Mouse (Mus musculus) intestine, embryonic 15.5 days (tissue): ENCODE data around the gene Pik3c2g. TPM values are rescaled to one million over a fixed set of nuclear protein-coding genes. Genes with fewer than 3 reads are reported as not detected.

ENCODE experiments used
- ATAC-seq: fragments of 200-750 bp; cut with Nextera tagmentation; 2 replicates; pipeline ENCODE4 v1.8.0; 2017; ENCODE audit warnings: moderate TSS enrichment, moderate library complexity
- H3K27ac ChIP-seq: fragments of 300-500 bp; sonication (generic); 2 replicates; pipeline ENCODE4 v1.5.1; 2015; ENCODE audit warnings: mild to moderate bottlenecking, inconsistent platforms
- H3K27me3 ChIP-seq: fragments of 300-500 bp; sonication (generic); replicated peaks from 2 replicates; pipeline ENCODE4 v1.6.1; 2015; ENCODE audit warnings: inconsistent platforms
- H3K36me3 ChIP-seq: fragments of 300-500 bp; sonication (generic); 2 replicates; pipeline ENCODE4 v1.6.1; 2015; ENCODE audit warnings: inconsistent platforms
- H3K4me1 ChIP-seq: fragments of 300-500 bp; sonication (generic); replicated peaks from 2 replicates; pipeline ENCODE4 v1.6.1; 2015; ENCODE audit warnings: inconsistent platforms
- H3K4me2 ChIP-seq: fragments of 300-500 bp; sonication (generic); replicated peaks from 2 replicates; pipeline ENCODE4 v1.6.1; 2015; ENCODE audit warnings: mild to moderate bottlenecking, inconsistent platforms
- H3K4me3 ChIP-seq: fragments of 300-500 bp; sonication (generic); replicated peaks from 2 replicates; pipeline ENCODE4 v1.5.1; 2015; ENCODE audit warnings: inconsistent platforms
- H3K9ac ChIP-seq: fragments of 300-500 bp; sonication (generic); 2 replicates; pipeline ENCODE4 v1.6.1; 2015; ENCODE audit warnings: inconsistent platforms
- H3K9me3 ChIP-seq: fragments of 300-500 bp; sonication (generic); 2 replicates; pipeline ENCODE4 v1.6.1; 2016; ENCODE audit warnings: inconsistent platforms
- WGBS: fragments of 180-500 bp; shearing (Covaris S2); methylation state at CpG from one replicate; pipeline ENCODE4 v1.1.7; 2015; 5-methylcytosine and 5-hydroxymethylcytosine counted together
- polyA plus RNA-seq: library from polyadenylated mRNA; unstranded; fragments of >200 nt; fragmentation: Nextera tagmentation; extraction: Ambion mirVana; gene quantifications from 2 replicates; pipeline ENCODE4 v1.2.1, GENCODE M21; 2015

The Pik3c2g gene
- polyA plus RNA-seq, 1 experiment from 2014 or later, result 0.78 TPM

DNA sequence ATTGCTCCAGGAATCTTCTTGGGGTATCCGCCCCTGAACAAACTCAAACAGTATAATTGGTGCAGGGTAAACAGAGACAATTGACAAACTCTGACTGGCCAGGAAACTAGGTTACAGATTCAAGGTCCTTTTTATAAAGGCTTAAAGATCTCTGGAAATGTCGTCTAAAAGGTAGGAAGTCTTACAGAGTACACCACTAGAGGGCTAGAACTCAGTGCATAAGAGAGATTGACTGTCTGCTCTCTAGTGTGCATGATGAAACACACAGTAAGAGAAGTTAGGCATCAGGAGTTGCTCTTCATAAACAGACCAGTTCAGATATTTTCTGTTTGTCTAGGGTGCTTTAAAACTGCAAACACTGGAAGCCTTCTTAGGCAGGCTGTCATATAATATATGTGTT, 9.4 kb downstream of the Pik3c2g start:
- no peak overlapping the region for H3K4me3 ChIP-seq
- no peaks in the 10 kb centered on the region for H3K9me3 ChIP-seq
- no peak for ATAC-seq
- WGBS, result 26% methylated on average over 2 of the region's 2 CpGs
- no peaks in the 10 kb centered on the region for H3K27me3 ChIP-seq
- no peak overlapping the region for H3K27ac ChIP-seq
- H3K4me2 ChIP-seq, result no peak overlapping the region
- H3K36me3 ChIP-seq, result no peaks in the 10 kb centered on the region
- no peaks in the 10 kb centered on the region for H3K4me1 ChIP-seq
- no peak overlapping the region for H3K9ac ChIP-seq

DNA sequence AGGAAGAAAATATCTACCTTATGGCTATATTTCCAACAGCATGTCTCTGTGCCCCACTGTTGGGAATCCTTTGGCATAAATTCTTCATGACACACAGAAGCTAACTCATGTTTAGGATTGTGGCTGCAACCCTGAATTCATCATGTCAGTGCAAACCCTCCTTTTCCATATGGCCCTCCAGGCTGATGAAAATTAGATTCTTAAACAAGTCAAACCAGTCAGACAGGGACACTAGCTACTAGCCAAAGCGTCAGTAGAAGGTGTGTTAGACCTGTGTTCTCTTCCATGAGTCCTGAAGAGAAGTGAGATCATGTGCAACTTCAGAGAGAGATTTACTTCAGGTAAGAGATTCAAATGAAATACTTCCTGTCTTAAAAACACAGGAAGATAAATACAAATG, 12.2 kb downstream of the Pik3c2g start:
- H3K4me2 ChIP-seq, result no peak overlapping the region
- H3K4me3 ChIP-seq, result no peak overlapping the region
- no peaks in the 10 kb centered on the region for H3K27me3 ChIP-seq
- no peaks in the 10 kb centered on the region for H3K9me3 ChIP-seq
- H3K9ac ChIP-seq, result no peak overlapping the region
- ATAC-seq, result no peak
- 70% methylated on average over 1 of the region's 1 CpGs for WGBS
- no peak overlapping the region for H3K27ac ChIP-seq
- no peaks in the 10 kb centered on the region for H3K4me1 ChIP-seq
- no peaks in the 10 kb centered on the region for H3K36me3 ChIP-seq

DNA sequence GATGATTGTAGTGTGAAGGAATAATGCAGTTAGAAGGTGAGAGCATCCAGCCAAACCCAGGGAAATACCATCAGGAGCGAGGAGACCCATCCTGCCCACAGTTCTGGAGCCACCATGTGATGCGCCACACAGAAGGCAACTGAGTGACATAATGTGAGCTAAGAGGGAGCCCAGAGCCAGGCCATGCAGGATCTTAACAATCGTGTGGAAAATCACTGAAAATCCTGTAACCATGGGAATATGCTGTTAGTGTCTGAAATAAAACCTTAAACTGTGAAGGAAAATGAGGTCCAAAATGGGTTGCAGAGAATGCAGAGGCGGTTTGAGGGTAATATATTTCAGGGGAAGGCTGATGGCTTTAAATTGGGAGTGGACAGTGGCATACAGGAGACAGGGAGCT, 31.8 kb downstream of the Pik3c2g start:
- Histone ChIP-seq H3K36me3 (no peaks in the 10 kb centered on the region), H3K4me3 (no peak overlapping the region), H3K9ac (no peak overlapping the region), H3K27me3 (no peaks in the 10 kb centered on the region), H3K4me2 (no peak overlapping the region), H3K27ac (no peak overlapping the region), H3K9me3 (no peaks in the 10 kb centered on the region), H3K4me1 (no peaks in the 10 kb centered on the region)
- no peak for ATAC-seq
- WGBS, result 83% methylated on average over 4 of the region's 4 CpGs

DNA sequence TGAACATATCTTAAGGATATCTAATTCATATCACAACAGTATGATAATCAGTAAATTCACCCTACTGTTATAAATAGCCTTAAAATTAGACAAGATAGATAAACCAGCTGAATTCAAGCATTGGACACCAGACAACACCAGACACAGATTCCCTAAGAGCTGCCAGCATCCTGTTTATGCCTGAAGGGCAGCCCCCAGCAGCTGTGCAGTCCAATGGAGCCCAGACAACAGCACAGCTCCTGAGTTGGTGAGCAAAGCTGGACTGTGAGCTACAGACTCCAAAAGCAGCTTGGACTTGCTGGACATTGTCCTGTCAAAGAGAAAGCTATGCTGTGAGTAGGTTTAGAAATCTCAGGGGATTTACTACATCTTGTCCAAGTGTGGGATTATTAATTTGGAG, 37.7 kb downstream of the Pik3c2g start:
- ATAC-seq, result no peak
- Histone ChIP-seq H3K9me3 (no peaks in the 10 kb centered on the region), H3K4me3 (no peak overlapping the region)

DNA sequence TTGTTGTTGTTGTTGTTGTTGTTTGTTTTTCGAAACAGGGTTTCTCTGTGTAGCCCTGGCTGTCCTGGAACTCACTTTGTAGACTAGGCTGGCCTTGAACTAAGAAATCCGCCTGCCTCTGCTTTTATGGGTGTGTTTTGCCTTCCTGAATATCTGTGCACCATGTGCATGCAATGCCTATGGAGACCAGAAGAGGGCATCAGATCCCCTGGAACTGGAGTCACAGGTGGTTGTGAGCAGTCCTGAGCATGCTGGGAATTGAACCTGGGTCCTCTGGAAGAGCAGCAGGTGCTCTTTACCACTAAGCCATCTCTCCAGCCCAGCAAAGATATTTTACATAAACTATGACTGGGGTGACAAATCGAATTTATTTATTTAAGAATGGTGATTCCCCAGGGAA, 47.5 kb downstream of the Pik3c2g start:
- H3K4me2 ChIP-seq, result no peak overlapping the region
- ATAC-seq, result no peak
- no peak overlapping the region for H3K27ac ChIP-seq
- no peaks in the 10 kb centered on the region for H3K9me3 ChIP-seq
- no peak overlapping the region for H3K9ac ChIP-seq
- no peaks in the 10 kb centered on the region for H3K27me3 ChIP-seq
- H3K36me3 ChIP-seq, result no peaks in the 10 kb centered on the region
- H3K4me3 ChIP-seq, result no peak overlapping the region
- WGBS, result 81% methylated on average over 3 of the region's 3 CpGs
- H3K4me1 ChIP-seq, result no peaks in the 10 kb centered on the region

More for the DNA sequence above, 37.7 kb downstream of the Pik3c2g start:
- Histone ChIP-seq H3K4me1 (no peaks in the 10 kb centered on the region), H3K4me2 (no peak overlapping the region), H3K27me3 (no peaks in the 10 kb centered on the region), H3K9ac (no peak overlapping the region), H3K36me3 (no peaks in the 10 kb centered on the region), H3K27ac (no peak overlapping the region)

DNA sequence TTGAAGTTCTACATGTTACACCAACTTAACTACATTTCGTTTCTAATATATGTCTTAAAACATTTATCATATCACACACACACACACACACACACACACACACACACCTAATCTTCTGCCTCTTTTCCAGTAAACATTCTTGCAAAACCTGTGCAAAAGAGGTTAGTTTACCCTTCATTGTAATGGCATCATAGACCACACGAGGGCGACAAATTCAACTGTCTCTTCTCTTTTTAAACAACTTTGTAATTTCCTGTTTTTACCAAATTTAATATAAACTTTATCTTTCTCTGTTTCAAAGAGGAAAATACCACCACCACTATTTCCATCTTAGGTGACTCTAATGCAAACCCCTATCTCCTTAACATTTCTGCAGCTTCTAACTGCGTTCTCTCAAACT, 68.4 kb downstream of the Pik3c2g start:
- Histone ChIP-seq H3K27ac (no peak overlapping the region), H3K4me2 (no peak overlapping the region), H3K9ac (no peak overlapping the region), H3K27me3 (no peaks in the 10 kb centered on the region), H3K4me1 (no peaks in the 10 kb centered on the region), H3K4me3 (no peak overlapping the region), H3K9me3 (no peaks in the 10 kb centered on the region), H3K36me3 (no peaks in the 10 kb centered on the region)
- no peak for ATAC-seq
- WGBS, result 36% methylated on average over 4 of the region's 4 CpGs

DNA sequence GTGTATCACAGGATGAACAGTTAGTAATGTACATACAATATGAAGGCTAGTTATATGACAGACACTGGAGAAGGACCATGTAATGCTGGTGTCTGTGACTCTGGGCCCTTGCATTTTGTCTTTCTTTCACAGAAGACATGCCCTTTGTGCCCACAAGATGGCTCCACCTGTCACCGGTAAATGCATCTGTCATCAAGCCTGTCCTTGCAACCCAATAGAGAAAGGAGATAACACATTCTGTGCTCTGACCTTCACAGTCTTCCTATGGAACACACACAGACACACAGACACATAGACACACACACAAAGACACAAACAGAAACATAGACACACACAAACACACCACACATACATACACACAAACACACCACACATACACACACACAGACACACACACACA, 75.4 kb downstream of the Pik3c2g start:
- H3K27ac ChIP-seq, result no peak overlapping the region
- no peak overlapping the region for H3K4me3 ChIP-seq
- no peaks in the 10 kb centered on the region for H3K9me3 ChIP-seq
- 55% methylated on average over 1 of the region's 1 CpGs for WGBS
- ATAC-seq, result no peak
- H3K9ac ChIP-seq, result no peak overlapping the region
- no peaks in the 10 kb centered on the region for H3K4me1 ChIP-seq
- no peak overlapping the region for H3K4me2 ChIP-seq
- no peaks in the 10 kb centered on the region for H3K36me3 ChIP-seq
- H3K27me3 ChIP-seq, result no peaks in the 10 kb centered on the region

DNA sequence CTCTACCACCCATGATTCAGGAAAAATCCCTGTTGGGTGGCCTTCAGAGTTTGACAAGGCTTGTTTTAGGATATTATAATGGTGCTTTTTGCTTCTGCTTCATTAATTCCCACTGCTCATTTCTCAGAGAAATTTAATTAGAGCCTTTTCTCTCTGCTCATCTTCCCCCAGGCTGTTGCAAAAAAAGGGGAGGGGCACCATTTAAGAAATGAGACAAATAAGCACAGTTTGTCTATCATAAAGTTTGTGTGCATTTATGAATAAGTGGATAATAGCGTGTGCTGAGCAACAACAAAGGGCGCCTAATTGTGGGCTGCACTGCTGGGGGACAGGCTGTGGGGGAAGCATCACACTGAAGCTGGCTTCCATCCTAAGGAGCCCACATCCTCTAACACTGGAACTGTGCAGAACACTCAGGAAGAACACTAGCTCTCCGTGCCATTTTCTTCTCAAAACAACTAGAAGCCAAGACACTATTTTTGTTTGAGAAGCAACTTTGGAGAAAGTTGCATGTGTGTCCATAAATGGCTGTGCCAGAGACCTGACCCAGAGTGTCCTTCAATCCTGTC, 131.5 kb downstream of the Pik3c2g start:
- ATAC-seq, result no peak
- 84% methylated on average over 3 of the region's 3 CpGs for WGBS
- no peak overlapping the region for H3K27ac ChIP-seq
- no peak overlapping the region for H3K4me2 ChIP-seq
- no peaks in the 10 kb centered on the region for H3K27me3 ChIP-seq
- no peaks in the 10 kb centered on the region for H3K36me3 ChIP-seq
- no peaks in the 10 kb centered on the region for H3K9me3 ChIP-seq
- no peak overlapping the region for H3K9ac ChIP-seq
- H3K4me3 ChIP-seq, result no peak overlapping the region
- H3K4me1 ChIP-seq, result no peaks in the 10 kb centered on the region

DNA sequence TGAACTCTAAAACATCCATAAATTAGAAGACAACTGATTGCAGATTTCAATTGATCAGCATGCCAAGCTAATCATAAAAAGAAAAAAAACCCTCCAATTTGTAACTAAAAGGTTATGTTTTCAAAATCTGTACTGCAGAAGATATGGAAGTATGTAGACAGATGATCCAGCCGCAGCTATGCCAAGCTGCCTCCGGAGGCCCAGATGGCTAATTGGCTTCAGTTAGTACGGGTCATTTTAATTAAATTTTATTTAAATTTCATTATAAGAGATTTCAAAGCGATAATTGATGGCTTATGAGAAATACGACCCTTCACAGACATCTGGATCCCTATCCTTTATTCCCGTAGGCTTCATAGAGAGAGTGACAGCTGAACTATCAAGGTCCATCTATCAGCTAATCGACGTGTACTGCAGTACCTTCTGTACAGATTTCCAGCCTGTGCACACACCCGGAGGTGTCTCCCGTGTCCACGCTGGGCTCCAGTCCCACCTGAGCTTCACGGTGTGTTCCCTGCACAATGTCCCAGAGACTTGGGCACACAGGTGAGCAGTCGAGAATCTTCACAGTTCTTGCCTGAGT, 132.7 kb downstream of the Pik3c2g start:
- Histone ChIP-seq H3K9ac (no peak overlapping the region), H3K27ac (no peak overlapping the region), H3K4me2 (no peak overlapping the region), H3K4me1 (no peaks in the 10 kb centered on the region), H3K4me3 (no peak overlapping the region), H3K36me3 (no peaks in the 10 kb centered on the region), H3K27me3 (no peaks in the 10 kb centered on the region), H3K9me3 (no peaks in the 10 kb centered on the region)
- 83% methylated on average over 13 of the region's 13 CpGs for WGBS
- ATAC-seq, result no peak

DNA sequence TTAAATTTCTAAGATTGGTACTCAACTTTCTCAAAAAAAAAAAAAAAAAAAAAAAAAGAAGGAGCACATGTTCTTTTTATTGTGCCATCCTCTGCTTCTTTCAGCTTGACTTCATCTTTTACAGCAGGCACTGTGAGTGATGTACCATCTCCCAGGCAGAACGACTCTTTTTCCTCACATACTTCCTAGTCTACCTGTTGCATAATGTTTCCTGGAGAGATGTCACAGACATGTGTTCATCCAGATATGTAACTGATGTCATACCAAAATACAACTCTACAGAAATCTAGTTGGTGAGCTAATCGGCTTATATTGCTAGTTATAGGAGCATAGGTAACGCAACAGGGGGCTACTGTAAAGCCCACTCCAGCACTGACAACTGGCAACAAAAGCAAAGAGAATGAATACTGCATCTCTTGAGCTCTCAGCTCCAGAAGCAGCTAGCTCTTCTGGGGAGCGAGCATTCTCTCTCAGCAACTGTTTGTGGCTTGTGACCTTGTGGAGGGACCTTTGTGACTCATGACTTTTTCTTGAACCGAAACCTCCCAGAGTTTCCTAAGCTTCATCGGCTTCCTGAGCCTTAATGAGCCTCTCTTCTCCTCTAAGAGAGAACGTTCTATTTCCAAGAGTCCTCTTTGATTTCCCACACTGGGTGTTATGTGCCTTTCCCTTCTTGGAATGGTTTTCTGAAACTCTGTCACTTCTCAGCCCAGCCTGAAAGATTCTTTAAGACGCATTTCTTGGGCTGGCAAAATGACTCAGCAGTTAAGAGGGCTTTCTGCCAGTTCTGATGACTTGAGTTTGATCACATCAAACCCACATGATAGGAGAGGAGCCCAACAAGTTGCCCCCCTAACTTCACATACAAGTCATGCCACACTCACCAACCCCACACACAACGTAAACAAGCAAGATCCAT, 148.9 kb downstream of the Pik3c2g start:
- H3K9ac ChIP-seq, result no peak overlapping the region

DNA sequence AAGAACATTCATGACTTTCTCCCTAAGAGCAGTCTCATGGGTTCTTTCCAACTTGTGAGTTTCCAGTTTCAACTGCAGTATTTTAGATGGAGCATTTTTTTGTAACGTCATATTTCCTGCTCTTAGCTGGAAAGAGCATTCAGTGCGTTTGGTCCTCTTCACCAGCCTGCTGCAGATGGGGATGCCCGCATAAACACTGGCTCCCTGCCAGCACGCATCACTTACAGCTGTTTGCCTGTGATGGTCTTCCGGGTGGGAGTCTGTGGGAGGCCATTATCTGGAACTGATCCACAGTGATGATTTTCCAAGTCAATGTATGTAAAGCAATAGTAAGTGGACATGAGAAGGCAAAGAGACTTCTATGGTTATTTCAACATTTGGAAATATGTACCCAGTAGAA, 151.3 kb downstream of the Pik3c2g start:
- ATAC-seq, result no peak
- Histone ChIP-seq H3K4me3 (no peak overlapping the region), H3K9ac (no peak overlapping the region)

More for the DNA sequence above, 148.9 kb downstream of the Pik3c2g start:
- no peaks in the 10 kb centered on the region for H3K4me1 ChIP-seq
- no peak overlapping the region for H3K4me3 ChIP-seq
- 88% methylated on average over 9 of the region's 9 CpGs for WGBS
- H3K4me2 ChIP-seq, result no peak overlapping the region
- no peaks in the 10 kb centered on the region for H3K36me3 ChIP-seq
- no peak for ATAC-seq
- H3K27ac ChIP-seq, result no peak overlapping the region
- no peaks in the 10 kb centered on the region for H3K27me3 ChIP-seq
- no peaks in the 10 kb centered on the region for H3K9me3 ChIP-seq

DNA sequence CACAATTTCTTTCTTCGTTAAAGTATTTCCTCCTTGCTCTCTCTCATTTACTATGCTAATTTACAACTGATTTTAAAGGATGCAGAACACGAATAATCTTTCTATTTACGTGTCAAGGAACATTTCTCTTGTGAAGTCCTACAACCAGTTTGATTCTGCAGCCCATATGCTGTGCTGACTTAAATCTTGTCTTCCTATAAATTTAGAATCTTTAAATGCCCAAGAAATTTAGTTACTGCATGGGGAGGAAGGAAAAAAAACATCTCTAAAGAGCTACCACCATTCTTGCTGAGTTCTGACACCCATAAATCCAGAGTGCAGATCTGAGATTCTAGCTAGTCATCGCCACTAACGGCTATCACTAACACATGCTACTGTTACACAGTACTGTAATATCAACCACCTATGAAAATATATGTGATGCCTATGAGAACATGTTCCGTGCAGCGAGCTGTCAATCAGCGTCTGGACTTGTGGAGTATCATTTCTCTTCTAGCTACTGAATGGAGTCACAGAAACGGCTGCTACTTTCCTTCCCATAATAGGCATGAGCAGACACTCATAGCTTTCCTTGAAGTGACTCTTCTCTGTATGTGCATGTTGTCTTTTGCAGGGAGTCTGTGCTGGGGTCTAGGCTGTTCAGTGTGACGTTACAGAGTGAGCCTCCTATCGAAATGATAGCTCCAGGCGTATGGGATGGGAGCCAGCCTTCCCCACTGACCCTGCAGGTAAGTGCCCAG, 155.8 kb downstream of the Pik3c2g start:
- Histone ChIP-seq H3K4me2 (no peak overlapping the region), H3K4me1 (no peaks in the 10 kb centered on the region), H3K36me3 (no peaks in the 10 kb centered on the region), H3K27me3 (no peaks in the 10 kb centered on the region), H3K27ac (no peak overlapping the region), H3K4me3 (no peak overlapping the region), H3K9me3 (no peaks in the 10 kb centered on the region), H3K9ac (no peak overlapping the region)
- no peak for ATAC-seq
- 86% methylated on average over 12 of the region's 12 CpGs for WGBS

More for the DNA sequence above, 151.3 kb downstream of the Pik3c2g start:
- Histone ChIP-seq H3K4me1 (no peaks in the 10 kb centered on the region), H3K36me3 (no peaks in the 10 kb centered on the region), H3K27me3 (no peaks in the 10 kb centered on the region), H3K9me3 (no peaks in the 10 kb centered on the region), H3K4me2 (no peak overlapping the region), H3K27ac (no peak overlapping the region)
- WGBS, result 40% methylated on average over 5 of the region's 5 CpGs
